Mouse (Mus musculus) heart, embryonic 15.5 days (tissue): ENCODE measurements at regions not wholly inside any gene's neighbourhood (a gene's known extent, or its start where the extent isn't known, plus 50 kb on each side); places are given as distances from the start of the nearest gene placed in this dataset.

Experiments
- ATAC-seq: fragments of 200-750 bp; cut with Nextera tagmentation; replicated peaks from 2 replicates; pipeline ENCODE4 v1.8.0; 2017; ENCODE audit warnings: low read depth, moderate TSS enrichment; ENCODE audit not compliant: insufficient number of reproducible peaks, insufficient read depth, low FRiP score
- H3K27ac ChIP-seq: fragments of 300-500 bp; sonication (generic); 2 replicates; pipeline ENCODE4 v1.5.1; 2015; ENCODE audit warnings: mild to moderate bottlenecking, inconsistent platforms
- H3K27me3 ChIP-seq: fragments of 300-500 bp; sonication (generic); 2 replicates; pipeline ENCODE4 v1.6.1; 2015; ENCODE audit warnings: inconsistent platforms
- H3K36me3 ChIP-seq: fragments of 300-500 bp; sonication (generic); 2 replicates; pipeline ENCODE4 v1.6.1; 2015; ENCODE audit warnings: mild to moderate bottlenecking, inconsistent platforms
- H3K4me1 ChIP-seq: fragments of 300-500 bp; sonication (generic); replicated peaks from 2 replicates; pipeline ENCODE4 v1.6.1; 2015; ENCODE audit warnings: inconsistent platforms
- H3K4me2 ChIP-seq: fragments of 300-500 bp; sonication (generic); 2 replicates; pipeline ENCODE4 v1.6.1; 2015; ENCODE audit warnings: inconsistent platforms, mild to moderate bottlenecking, moderate library complexity
- H3K4me3 ChIP-seq: fragments of 300-500 bp; sonication (generic); 2 replicates; pipeline ENCODE4 v1.5.1; 2015; ENCODE audit warnings: mild to moderate bottlenecking, inconsistent platforms
- H3K9ac ChIP-seq: fragments of 300-500 bp; sonication (generic); 2 replicates; pipeline ENCODE4 v1.6.1; 2015; ENCODE audit warnings: mild to moderate bottlenecking, inconsistent platforms
- H3K9me3 ChIP-seq: fragments of 300-500 bp; sonication (generic); replicated peaks from 2 replicates; pipeline ENCODE4 v1.6.1; 2016; ENCODE audit warnings: inconsistent platforms
- WGBS: fragments of 180-500 bp; shearing (Covaris S2); methylation state at CpG from one replicate; pipeline ENCODE4 v1.1.7; 2015; ENCODE audit warnings: mixed read lengths; 5-methylcytosine and 5-hydroxymethylcytosine counted together

DNA sequence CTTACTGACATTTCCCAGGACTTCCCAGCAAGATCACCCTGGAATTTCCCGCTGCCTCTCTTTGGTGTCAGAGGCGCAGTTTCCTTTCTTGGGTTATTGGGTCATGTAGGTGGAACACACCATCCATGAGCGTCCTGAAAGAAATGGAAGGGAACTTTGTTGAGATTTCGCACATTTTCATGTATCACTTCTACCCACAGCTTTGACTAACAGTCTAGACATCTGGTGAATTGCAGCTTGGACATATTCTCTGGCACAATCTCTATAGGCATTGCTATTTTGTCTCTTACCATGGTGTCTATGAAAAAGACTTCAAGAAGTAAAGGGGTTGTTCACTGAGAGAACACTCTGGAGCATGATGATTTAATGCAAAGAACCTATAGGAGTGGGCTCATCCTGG is 86.7 kb upstream of the Zfp827 start:
- H3K4me1 ChIP-seq: no peaks in the 10 kb centered on the region
- no peak for ATAC-seq
- 81% methylated on average over 4 of the region's 4 CpGs for WGBS

GRCm38 (mm10) chr8:78944367-78944766 is 83.9 kb upstream of the Zfp827 start:
- ATAC-seq: no peak

More for the DNA sequence above, 86.7 kb upstream of the Zfp827 start:
- Histone ChIP-seq H3K27ac (no peak overlapping the region), H3K36me3 (no peaks in the 10 kb centered on the region), H3K4me2 (no peak overlapping the region), H3K27me3 (no peaks in the 10 kb centered on the region), H3K9ac (no peak overlapping the region), H3K4me3 (no peak overlapping the region), H3K9me3 (no peaks in the 10 kb centered on the region)

GRCm38 (mm10) chr8:78945607-78946006 is 82.6 kb upstream of the Zfp827 start:
- Histone ChIP-seq H3K27me3 (no peaks in the 10 kb centered on the region), H3K9ac (no peak overlapping the region), H3K4me3 (no peak overlapping the region), H3K4me2 (no peak overlapping the region), H3K4me1 (no peaks in the 10 kb centered on the region), H3K27ac (no peak overlapping the region), H3K9me3 (no peaks in the 10 kb centered on the region), H3K36me3 (no peaks in the 10 kb centered on the region)
- 34% methylated on average over 1 of the region's 1 CpGs for WGBS
- no peak for ATAC-seq

More at GRCm38 (mm10) chr8:78944367-78944766, 83.9 kb upstream of the Zfp827 start:
- Histone ChIP-seq H3K4me2 (no peak overlapping the region), H3K27me3 (no peaks in the 10 kb centered on the region), H3K4me1 (no peaks in the 10 kb centered on the region), H3K9ac (no peak overlapping the region), H3K27ac (no peak overlapping the region), H3K4me3 (no peak overlapping the region), H3K36me3 (no peaks in the 10 kb centered on the region), H3K9me3 (no peaks in the 10 kb centered on the region)
- 87% methylated on average over 1 of the region's 1 CpGs for WGBS

- H3K4me2 ChIP-seq: no peak overlapping the region
- no peak for ATAC-seq
- H3K27ac ChIP-seq: no peak overlapping the region
- WGBS: 83% methylated on average over 2 of the region's 2 CpGs
- no peak overlapping the region for H3K4me3 ChIP-seq
- no peaks in the 10 kb centered on the region for H3K27me3 ChIP-seq
- no peaks in the 10 kb centered on the region for H3K36me3 ChIP-seq
- no peak overlapping the region for H3K9ac ChIP-seq
- H3K9me3 ChIP-seq: no peaks in the 10 kb centered on the region
- H3K4me1 ChIP-seq: no peaks in the 10 kb centered on the region
These were observed 82.2 kb upstream of the Zfp827 start for GRCm38 (mm10) chr8:78946085-78946484.

GRCm38 (mm10) chr8:78975034-78975433 is 53.2 kb upstream of the Zfp827 start:
- H3K27ac ChIP-seq: no peak overlapping the region
- no peak for ATAC-seq
- no peak overlapping the region for H3K4me2 ChIP-seq
- H3K9me3 ChIP-seq: no peaks in the 10 kb centered on the region
- H3K36me3 ChIP-seq: no peaks in the 10 kb centered on the region
- H3K4me1 ChIP-seq: no peaks in the 10 kb centered on the region
- no peaks in the 10 kb centered on the region for H3K27me3 ChIP-seq
- H3K9ac ChIP-seq: no peak overlapping the region
- WGBS: 85% methylated on average over 3 of the region's 3 CpGs
- no peak overlapping the region for H3K4me3 ChIP-seq
